ENCODE assay signal across 21 mouse cellular contexts in the genomic region with DNA sequence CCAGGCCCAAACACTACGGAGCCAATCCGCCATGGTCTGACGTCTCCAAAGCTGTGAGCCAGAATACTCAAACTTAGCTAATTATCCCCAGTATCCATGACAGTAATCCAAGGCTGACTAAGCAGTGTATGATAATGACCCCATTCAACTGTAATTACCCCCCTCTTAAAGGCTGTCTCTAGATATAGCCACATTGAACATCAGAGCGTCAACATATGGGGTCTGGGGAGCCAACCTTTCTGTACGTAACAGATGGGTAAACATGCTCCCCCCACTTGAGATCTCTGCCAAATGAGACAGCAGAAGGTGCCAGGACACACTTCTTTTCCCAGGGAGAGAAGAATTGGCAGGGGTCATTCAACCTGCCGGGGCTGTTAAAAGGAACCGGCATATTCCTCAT.
DNase-seq lines count a peak whose midpoint lies in the region; ATAC-seq and TF ChIP-seq lines count a peak whose summit lies in the region.
"Had no signal": no experiment of that assay in that cellular context is flagged by ENCODE, and none has a peak within 500 bp of the region (broad histone marks: within the 10 kb centered on the region; RNA-seq: fewer than 3 reads in every experiment).

No protein-coding gene starts in this region.

- H3K9ac ChIP-seq in hindbrain, embryonic 16.5 days (ENCODE audit: low read depth, low read length): no peak overlapping the region
- H3K9ac ChIP-seq in hindbrain, embryonic 12.5 days: no peak overlapping the region
- H3K9ac ChIP-seq in forebrain, embryonic 15.5 days (replicated peaks): no peak overlapping the region
- no peak overlapping the region for H3K9ac ChIP-seq in heart, embryonic 11.5 days (ENCODE audit: low read depth, low read length)
- H3K9ac ChIP-seq: embryonic facial prominence, embryonic 15.5 days; limb, embryonic 12.5 days; liver, postnatal 0 days had no signal

- no peaks in the 10 kb centered on the region for H3K27me3 ChIP-seq in cerebellum, adult 2 months (ENCODE audit: control insufficient read depth, insufficient read depth, low read length)
- H3K27me3 ChIP-seq in hindbrain, embryonic 16.5 days (replicated peaks; ENCODE audit: control insufficient read depth, insufficient read depth, low read length): no peaks in the 10 kb centered on the region
- no peaks in the 10 kb centered on the region for H3K27me3 ChIP-seq in hindbrain, embryonic 12.5 days
- no peaks in the 10 kb centered on the region for H3K27me3 ChIP-seq in forebrain, embryonic 15.5 days
- no peaks in the 10 kb centered on the region for H3K27me3 ChIP-seq in heart, embryonic 11.5 days (ENCODE audit: control insufficient read depth, insufficient read depth, low read length)
- H3K27me3 ChIP-seq: embryonic facial prominence, embryonic 15.5 days; limb, embryonic 12.5 days had no signal

- no peak overlapping the region for H3K4me3 ChIP-seq in cerebellum, adult 2 months (replicated peaks; ENCODE audit: insufficient read depth, low read depth, low read length)
- no peak overlapping the region for H3K4me3 ChIP-seq in hindbrain, embryonic 16.5 days (ENCODE audit: low read length)
- H3K4me3 ChIP-seq in hindbrain, embryonic 12.5 days: no peak overlapping the region
- no peak overlapping the region for H3K4me3 ChIP-seq in forebrain, embryonic 15.5 days
- no peak overlapping the region for H3K4me3 ChIP-seq in heart, embryonic 11.5 days (ENCODE audit: low read depth, low read length)
- H3K4me3 ChIP-seq: embryonic facial prominence, embryonic 15.5 days; limb, embryonic 12.5 days had no signal

- H3K9me3 ChIP-seq in hindbrain, embryonic 16.5 days (ENCODE audit: control insufficient read depth, low read length): no peaks in the 10 kb centered on the region
- H3K9me3 ChIP-seq in hindbrain, embryonic 12.5 days (replicated peaks): no peaks in the 10 kb centered on the region; the same call in 1 of the 2 replicates
- no peaks in the 10 kb centered on the region for H3K9me3 ChIP-seq in forebrain, embryonic 15.5 days
- peaks cover 3% of the 10 kb centered on the region; the same call in 1 of the 2 replicates for H3K9me3 ChIP-seq in heart, embryonic 11.5 days (replicated peaks; ENCODE audit: control insufficient read depth, low read length)
- H3K9me3 ChIP-seq: limb, embryonic 12.5 days had no signal

- TF ChIP-seq POLR2A in cerebellum, adult 2 months (IDR thresholded peaks at IDR 0.05; ENCODE audit: borderline replicate concordance, insufficient read depth, low read length): no peak

- 0 out of 2 replicates have a peak, but pooled peaks have one; percentile 48 for ATAC-seq in hindbrain, embryonic 16.5 days
- ATAC-seq in hindbrain, embryonic 12.5 days (ENCODE audit: low FRiP score): no peak
- peak; percentile 89 for ATAC-seq in forebrain, embryonic 15.5 days (replicated peaks)
- no peak for ATAC-seq in heart, embryonic 11.5 days (replicated peaks; ENCODE audit: insufficient number of reproducible peaks, low FRiP score, low TSS enrichment)
- ATAC-seq: inflammation-experienced regulatory T-cells, adult 6 months; liver, postnatal 0 days; lung, postnatal 0 days; midbrain, embryonic 16.5 days had no signal

- H3K4me2 ChIP-seq in hindbrain, embryonic 16.5 days (ENCODE audit: low read length): no peak overlapping the region
- H3K4me2 ChIP-seq in hindbrain, embryonic 12.5 days (replicated peaks): no peak overlapping the region
- no peak overlapping the region for H3K4me2 ChIP-seq in forebrain, embryonic 15.5 days (replicated peaks)
- no peak overlapping the region for H3K4me2 ChIP-seq in heart, embryonic 11.5 days
- H3K4me2 ChIP-seq: embryonic facial prominence, embryonic 15.5 days; limb, embryonic 12.5 days; liver, embryonic 11.5 days had no signal

- H3K36me3 ChIP-seq in hindbrain, embryonic 16.5 days (ENCODE audit: control insufficient read depth, insufficient read depth, low read length): no peaks in the 10 kb centered on the region
- H3K36me3 ChIP-seq in hindbrain, embryonic 12.5 days: no peaks in the 10 kb centered on the region
- H3K36me3 ChIP-seq in forebrain, embryonic 15.5 days: no peaks in the 10 kb centered on the region
- H3K36me3 ChIP-seq in heart, embryonic 11.5 days (ENCODE audit: control insufficient read depth, insufficient read depth, low read length): no peaks in the 10 kb centered on the region
- H3K36me3 ChIP-seq: embryonic facial prominence, embryonic 15.5 days; limb, embryonic 12.5 days had no signal

- TF ChIP-seq CTCF in cerebellum, adult 2 months (IDR thresholded peaks at IDR 0.05; ENCODE audit: borderline replicate concordance, insufficient read depth, low read depth, low read length): no peak

- WGBS in cerebellum, adult 2 months: 11% methylated on average over 7 of the region's 7 CpGs
- 74% methylated on average over 7 of the region's 7 CpGs for WGBS in hindbrain, embryonic 16.5 days
- WGBS in hindbrain, embryonic 12.5 days: 87% methylated on average over 7 of the region's 7 CpGs
- 28% methylated on average over 7 of the region's 7 CpGs for WGBS in forebrain, embryonic 15.5 days
- WGBS in heart, embryonic 11.5 days (ENCODE audit: insufficient replicate concordance): 87% methylated on average over 7 of the region's 7 CpGs

- H3K4me1 ChIP-seq in cerebellum, adult 2 months (ENCODE audit: control insufficient read depth, insufficient read depth, low read length): peaks cover 19% of the 10 kb centered on the region
- H3K4me1 ChIP-seq in hindbrain, embryonic 16.5 days (ENCODE audit: control insufficient read depth, insufficient read depth, low read depth, low read length): peaks cover 6% of the 10 kb centered on the region; the same call in 1 of the 2 replicates
- H3K4me1 ChIP-seq in hindbrain, embryonic 12.5 days: peaks cover 11% of the 10 kb centered on the region
- H3K4me1 ChIP-seq in forebrain, embryonic 15.5 days: peaks cover 11% of the 10 kb centered on the region
- H3K4me1 ChIP-seq in heart, embryonic 11.5 days (ENCODE audit: control insufficient read depth, insufficient read depth, low read length): no peaks in the 10 kb centered on the region
- H3K4me1 ChIP-seq: embryonic facial prominence, embryonic 15.5 days had no signal

- no peak overlapping the region for H3K27ac ChIP-seq in cerebellum, adult 2 months (ENCODE audit: insufficient read depth, low read length)
- H3K27ac ChIP-seq in hindbrain, embryonic 16.5 days (ENCODE audit: low read depth, low read length): no peak overlapping the region
- H3K27ac ChIP-seq in hindbrain, embryonic 12.5 days: no peak overlapping the region
- peak overlapping the region; percentile 60 for H3K27ac ChIP-seq in forebrain, embryonic 15.5 days (replicated peaks)
- H3K27ac ChIP-seq in heart, embryonic 11.5 days (ENCODE audit: low read depth, low read length): no peak overlapping the region
- H3K27ac ChIP-seq: embryonic facial prominence, embryonic 15.5 days; kidney, postnatal 0 days; limb, embryonic 12.5 days; macrophage had no signal

- peak; percentile 43 to 74 for DNase-seq in cerebellum, adult 2 months
- DNase-seq in cerebellum, adult 11 months: no peak
- DNase-seq in cerebellum, adult 9-11 months: peak; percentile 67
- no peak for DNase-seq in kidney, postnatal 14 days
- DNase-seq: adrenal gland, postnatal 10 days; gastrocnemius, postnatal 25 days; heart, adult 18-20 months; kidney, adult 18-20 months; liver, postnatal 0 days had no signal

Comparison
In these comparisons a context has a peak if more than half of its experiments do, and no peak if none do; other contexts are left out.
1. DNase-seq: peak in cerebellum, adult 2 months (2 of 2) and cerebellum, adult 9-11 months (single experiment); none in cerebellum, adult 11 months (single experiment) and kidney, postnatal 14 days (single experiment).
2. ATAC-seq: peak in hindbrain, embryonic 16.5 days (single experiment) and forebrain, embryonic 15.5 days (single experiment); none in hindbrain, embryonic 12.5 days (single experiment) and heart, embryonic 11.5 days (single experiment).